Mouse (Mus musculus) naive thymus-derived CD4-positive, alpha-beta T cell, adult 2 months (primary cell): ENCODE measurements at regions not wholly inside any gene's neighbourhood (a gene's known extent, or its start where the extent isn't known, plus 50 kb on each side); places are given as distances from the start of the nearest gene placed in this dataset.
"Not testable (repeated sequence)": the region's sequence is repeated elsewhere in the genome, so short reads cannot be mapped to it uniquely, and the experiment has no call there.

Experiments used
- DNase-seq: peaks from one replicate; pipeline ENCODE4 v3.0.0-alpha.2; 2011; ENCODE audit warnings: low read depth

DNA sequence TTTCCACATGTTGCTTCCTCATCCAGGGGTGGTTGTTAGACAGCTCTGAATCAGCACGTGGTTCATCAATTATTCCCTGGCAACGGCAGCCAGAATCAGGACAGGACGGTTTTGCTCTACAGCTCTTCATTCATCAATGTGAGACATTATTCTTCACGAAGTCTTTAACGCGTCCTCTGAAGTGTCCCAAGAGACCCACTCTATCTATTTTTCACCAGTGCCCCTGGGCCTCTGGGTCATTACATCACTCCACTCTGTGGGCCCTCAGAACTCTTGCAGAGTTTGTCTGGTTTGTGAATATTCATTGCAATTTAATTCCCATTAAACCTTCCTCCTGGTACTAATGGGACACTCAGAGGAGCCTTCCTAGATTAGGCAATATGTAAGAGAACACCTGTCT lies 206.2 kb upstream of the Daam1 start:
- DNase-seq, result no peak

DNA sequence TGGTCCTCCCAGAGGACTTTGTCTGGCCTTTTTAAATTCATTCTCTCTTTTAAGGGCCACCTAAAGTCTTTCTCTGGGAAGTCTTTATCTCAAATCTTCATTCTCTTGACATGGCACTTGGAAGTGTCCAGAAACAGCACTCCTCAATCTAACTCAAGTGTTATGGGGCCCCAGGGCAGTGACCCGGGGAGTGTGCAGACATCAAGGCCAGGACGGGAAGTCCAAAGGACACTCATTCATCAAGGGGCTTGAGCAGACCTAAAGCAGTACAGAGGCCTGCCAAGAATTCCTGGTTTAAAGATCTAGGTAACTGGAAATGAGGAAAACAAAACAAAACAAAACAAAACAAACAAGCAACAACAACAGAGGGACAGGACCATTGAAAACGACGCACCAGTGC lies 205.8 kb upstream of the Daam1 start:
- DNase-seq, result no peak

DNA sequence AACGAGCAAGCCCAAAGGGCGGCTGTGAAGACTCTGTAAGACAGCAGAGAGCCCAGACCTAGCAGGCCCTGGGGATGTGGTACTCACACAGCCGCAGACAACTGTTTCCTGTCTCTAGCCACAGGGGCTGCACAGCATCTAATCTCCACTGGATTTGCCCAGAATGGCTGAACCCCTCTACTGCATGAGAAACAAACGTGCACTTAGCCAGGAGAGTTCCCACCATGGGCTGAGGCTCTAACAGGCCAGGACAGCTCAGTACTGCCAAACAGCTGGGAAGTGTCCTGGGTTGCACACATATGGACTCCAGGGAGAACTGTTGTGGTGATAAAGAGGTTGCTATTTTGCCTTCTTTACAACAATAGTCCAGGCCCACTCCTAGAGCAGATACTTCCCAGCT lies 204.1 kb upstream of the Daam1 start:
- no peak for DNase-seq

DNA sequence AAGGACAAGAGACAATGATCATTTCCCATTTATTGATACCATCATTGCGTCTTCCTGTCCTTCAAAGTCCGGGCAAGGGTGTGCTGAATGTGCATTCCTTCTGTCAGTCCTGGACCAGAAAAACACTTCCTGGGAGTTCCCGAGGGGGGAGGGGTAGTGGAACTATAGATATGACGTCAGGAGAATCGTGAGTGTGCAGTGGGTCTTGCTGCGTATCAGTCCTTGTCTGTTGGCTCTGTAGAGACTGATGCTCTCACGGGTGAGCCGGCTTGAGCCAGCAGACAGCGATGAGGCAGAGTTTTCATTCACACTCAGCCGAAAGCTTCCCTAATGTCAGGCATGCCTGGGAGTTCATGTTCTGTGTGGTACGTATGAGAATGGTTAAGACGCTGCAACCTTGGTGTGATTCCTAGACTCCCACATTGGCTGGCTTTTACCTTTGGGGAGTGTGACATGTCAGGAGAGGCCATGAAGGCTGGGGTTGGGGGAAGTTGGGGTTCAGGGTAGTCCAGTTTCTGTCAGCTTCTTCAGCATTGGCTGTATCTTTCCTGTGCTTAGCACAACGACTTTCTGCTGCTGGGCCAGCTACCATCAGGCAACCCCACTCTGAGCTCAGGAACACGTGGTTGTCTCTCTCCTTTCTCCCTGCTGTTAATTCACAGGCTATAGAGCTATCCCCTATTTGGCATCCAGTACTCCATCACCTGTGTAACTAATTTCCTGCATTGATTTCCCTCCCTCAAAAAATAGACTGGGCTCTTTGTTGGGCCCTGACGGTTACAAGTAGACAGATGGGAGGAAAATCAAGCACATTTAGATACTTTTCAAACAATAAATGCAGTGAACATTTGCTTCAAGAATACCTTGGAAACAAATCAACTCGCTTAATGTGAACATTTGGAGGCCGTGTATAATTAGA lies 203.2 kb upstream of the Daam1 start:
- DNase-seq, result no peak

DNA sequence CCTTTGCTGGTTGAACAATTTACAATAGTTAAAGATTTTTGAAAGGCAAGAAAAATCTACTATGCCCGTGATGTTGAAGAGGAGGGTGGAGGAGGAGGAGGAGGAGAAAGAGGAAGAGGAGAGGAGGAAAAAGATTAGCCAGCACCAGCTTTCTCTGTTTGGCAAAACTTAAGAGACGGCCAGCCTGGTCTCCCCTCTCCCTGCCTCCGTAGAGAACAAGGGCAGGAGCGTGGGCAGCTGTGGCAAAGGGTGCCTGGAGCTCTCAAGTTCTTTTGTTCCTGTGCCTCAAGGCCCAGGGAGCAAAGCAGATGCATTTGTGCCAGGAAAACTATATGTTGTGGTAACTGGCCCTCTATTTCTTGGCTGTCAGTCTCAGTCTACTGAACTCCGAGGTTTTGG lies 202.5 kb upstream of the Daam1 start:
- no peak for DNase-seq

DNA sequence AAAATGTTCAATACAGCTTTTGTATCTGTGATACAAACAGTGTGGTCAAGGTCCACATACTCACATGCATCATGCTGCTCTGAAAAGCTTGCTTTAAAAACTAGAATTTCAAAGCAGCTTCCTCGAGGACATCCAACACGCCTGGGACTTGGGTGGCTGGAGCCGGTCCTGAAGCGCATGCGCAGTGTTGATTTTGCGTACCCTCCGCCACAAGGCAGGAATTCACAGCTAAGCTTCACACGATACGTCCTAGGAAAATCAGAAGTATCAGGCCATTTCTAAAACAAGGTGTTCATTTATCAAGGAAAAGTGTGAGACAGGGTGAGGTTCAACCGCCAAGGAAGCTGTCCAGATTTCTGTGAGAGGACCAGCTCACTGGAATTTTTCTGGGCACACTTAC lies 202.1 kb upstream of the Daam1 start:
- no peak for DNase-seq

DNA sequence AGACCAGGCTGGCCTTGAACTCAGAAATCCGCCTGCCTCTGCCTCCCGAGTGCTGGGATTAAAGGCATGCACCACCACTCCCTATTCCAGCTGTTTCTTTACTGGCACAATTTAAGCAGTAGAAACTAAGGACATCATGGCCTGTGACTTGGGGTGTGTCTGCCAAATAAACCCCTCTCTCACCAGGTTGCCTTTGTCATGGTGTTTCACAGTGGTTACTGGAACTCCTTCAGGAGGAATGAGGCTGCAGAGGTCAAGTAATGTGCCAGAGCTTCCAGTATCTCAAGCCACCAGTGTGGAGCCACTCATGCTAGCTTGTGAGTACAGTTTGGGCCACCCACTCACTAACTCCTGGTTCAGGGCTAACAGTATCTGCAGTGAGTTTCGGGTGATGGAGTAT lies 200.5 kb upstream of the Daam1 start:
- DNase-seq, result no peak

DNA sequence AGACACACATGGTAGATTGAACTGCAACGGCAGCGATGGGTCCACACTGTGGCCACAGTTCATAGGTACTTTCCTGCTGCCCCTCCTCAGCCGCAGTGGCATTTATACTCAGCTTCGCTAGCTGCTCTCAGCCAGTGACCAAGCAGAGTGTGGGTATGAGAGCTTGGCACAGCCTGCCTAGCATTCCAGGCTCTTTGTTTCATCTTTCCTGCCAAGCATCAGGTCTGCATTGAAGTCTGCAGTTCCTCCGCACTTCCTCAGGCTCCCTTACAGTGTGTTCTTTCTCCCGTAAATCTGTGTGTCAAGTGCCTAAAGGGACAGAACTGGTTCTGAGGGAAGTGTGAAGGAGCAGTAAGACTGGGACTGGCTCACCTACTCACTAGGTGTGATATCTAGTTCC lies 194.6 kb upstream of the Daam1 start:
- DNase-seq, result no peak

DNA sequence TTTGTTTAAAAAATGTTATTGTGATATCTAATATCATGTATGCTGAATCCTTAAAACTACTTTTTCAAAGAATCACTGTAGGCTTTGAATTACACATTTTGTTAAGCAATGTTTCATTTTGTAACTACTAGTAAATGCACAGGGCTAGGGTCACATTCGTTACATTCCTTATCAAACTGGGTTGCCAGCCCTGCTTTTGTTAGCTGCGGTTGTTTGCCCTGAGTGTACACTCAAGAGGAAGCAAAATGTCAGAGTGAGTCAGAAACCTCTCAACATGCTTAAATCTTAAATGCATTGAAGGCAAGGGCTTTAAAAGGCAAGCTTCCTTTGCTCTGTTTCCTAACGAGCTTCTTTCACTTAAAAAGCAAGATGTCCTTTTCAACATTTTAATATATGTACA lies 193.6 kb upstream of the Daam1 start:
- no peak for DNase-seq

DNA sequence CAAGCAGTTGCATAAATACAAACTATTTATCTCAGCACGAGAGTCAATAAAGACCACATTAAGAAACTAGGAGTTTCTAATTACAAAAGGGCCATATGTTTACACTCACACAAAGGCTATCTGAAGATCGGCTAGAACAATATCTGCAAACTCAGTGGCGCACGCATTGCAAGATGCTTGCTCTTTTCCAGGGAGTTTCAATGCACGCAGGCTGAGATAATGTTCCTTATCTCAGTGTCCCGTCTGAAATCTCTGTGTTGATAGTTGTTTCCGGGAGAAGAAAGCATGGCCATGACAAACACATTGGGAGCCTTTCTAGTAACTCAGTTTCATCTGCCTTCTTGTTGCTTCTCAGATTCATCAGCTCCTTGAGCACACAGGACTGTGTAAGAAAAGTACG lies 192.6 kb upstream of the Daam1 start:
- DNase-seq, result no peak

DNA sequence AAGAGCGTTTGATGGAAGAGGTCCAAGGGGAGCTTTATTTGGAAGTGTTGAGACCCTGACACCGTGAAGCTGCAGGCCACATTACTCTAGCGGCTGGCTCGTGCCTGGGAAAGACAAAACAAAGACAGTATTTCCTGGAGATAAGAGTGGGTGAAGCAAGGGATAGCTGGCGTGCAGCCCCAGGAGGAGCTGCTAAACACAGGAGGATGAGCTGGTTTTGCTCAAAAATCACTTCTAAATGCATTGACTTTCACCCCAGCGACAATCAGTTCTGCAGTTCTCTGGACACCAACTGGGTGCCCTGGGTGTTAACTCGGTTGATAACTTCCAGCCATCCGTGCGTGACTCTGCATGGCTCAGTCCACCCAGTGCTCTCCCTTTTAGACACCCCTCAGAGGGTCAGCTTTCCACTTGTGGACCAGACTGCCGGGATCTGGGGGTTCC lies 190.8 kb upstream of the Daam1 start:
- DNase-seq, result no peak

DNA sequence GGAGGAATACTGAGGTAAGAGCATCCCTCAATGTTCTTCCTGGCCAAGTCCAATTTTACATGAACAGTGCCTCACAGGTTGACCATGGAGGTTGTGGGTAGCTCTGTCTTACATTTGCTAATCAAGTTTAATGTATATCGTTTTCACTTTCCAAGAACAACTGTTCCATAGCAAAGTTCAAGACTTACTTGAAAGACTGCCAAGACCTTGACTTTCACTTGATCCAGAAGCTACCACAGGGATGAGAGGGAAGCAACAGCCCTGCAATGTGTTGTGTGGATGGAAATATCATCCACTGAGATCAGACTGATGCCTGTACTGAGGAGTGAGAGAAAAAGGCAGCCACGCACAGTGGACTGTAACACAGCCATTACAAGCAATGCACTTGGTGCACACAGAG lies 189.4 kb upstream of the Daam1 start:
- no peak for DNase-seq

DNA sequence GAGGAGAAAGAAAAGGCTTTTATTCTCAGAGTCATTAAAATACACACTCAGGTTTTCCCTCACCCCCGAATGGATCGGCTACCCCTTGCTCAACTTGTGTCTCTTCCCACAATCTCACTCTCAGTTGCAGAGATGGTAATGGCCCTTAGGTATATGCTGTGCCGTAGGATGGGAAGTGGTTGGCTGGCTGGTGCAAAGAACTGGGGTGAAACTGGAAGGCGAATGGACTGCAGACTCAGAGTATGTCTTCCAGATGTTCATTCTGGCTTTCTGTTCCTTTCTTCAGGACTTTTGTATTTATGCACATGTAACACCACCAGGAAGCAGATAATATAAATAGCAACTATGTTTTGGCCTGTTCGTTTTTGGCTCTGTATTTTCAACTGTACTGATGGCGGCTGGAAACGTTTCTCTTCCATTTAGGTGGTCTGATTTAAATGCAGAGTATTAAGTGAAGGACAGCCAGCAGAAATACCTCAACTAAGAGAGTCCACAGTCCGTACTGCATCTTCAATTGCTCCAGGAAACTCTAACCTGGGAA lies 188.0 kb upstream of the Daam1 start:
- DNase-seq, result no peak

DNA sequence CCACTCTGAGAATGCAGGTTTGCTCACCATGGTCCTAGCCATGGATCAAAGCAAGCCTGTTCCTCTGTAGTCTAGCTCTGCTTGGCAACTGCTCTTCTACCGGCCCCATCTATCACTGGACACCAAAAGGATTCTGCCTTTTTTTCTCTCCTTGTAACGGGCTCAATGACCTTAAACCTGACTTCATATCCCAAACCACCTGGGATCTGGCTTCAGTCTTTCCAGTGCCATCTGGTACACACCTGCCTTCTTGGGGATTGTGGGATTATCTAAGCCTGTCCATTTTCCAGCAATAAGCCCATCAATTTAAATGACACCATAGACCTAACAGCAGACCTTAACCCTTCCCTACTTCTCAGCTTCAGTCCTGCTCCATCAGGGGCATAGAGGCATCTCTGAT lies 179.6 kb upstream of the Daam1 start:
- DNase-seq, result no peak

DNA sequence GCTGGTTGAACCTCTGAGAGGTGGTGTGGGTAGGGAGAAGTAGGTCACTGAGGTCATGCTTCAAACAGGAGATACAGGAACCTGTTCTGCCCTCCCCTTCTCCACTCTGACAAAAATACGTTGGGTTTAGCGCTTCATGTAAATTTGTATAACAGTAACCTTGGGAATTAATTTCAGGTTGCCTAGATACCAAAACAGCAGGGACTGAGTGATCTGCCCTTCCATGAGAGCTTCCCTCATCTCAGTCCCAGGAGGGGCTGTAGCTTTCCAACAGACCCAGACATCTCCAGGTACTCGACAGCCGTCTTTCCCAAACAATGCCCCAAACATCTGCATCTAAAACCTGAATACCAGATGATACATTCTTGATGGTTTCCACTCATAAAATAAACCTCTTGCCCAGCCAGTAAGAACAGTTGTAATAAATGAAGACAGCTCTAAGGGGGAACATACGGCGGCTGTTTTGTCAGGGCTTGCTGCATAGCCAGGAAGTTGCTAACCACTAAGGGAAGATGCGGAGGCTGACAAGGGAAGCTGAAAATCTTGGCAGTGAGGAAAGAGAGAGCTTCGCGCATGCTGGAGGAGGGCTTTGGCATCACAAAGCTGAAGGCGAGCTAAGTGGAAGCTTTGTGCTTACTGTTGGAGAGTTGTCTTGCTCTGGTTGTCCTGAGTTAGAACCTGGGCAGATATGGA lies 137.4 kb upstream of the Daam1 start:
- DNase-seq, result no peak

DNA sequence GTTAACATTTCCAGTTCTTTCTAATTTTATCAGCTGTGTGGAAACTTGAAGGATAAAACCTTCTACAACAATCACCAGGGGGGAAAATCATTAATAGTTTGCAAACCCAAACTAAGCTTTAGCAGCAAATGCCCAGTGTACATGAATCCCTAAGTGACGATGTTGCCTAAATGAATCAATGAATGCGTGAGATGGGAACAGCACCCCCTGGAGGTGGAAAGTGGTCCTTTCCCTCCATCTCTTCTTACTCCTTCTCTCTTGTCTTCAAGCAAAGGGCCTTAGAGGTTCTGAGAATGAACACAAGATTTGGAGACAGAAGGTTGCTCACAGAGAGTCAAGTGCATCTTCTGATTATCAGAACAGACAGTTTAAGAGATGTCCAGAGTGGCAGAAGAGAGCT lies 129.1 kb upstream of the Daam1 start:
- DNase-seq, result no peak

DNA sequence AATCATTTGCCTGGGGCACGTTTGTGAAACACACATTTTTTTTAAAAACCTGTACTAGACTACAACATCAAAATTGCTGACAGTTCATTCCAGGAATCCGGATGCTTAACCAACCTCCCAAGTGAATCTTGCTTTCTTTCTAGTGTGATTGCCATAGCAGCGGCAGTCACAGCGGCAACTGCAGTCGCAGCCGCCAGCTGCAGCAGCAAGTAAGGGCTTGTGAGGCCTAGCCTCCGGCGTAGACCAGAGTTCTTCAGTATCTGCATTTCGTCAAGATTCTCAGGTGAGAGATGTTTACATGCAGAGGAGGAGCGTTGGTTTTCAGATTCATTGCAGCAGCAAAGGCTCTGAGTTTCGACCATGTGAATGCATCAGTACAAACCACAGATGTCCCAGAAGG lies 128.7 kb upstream of the Daam1 start:
- no peak for DNase-seq

DNA sequence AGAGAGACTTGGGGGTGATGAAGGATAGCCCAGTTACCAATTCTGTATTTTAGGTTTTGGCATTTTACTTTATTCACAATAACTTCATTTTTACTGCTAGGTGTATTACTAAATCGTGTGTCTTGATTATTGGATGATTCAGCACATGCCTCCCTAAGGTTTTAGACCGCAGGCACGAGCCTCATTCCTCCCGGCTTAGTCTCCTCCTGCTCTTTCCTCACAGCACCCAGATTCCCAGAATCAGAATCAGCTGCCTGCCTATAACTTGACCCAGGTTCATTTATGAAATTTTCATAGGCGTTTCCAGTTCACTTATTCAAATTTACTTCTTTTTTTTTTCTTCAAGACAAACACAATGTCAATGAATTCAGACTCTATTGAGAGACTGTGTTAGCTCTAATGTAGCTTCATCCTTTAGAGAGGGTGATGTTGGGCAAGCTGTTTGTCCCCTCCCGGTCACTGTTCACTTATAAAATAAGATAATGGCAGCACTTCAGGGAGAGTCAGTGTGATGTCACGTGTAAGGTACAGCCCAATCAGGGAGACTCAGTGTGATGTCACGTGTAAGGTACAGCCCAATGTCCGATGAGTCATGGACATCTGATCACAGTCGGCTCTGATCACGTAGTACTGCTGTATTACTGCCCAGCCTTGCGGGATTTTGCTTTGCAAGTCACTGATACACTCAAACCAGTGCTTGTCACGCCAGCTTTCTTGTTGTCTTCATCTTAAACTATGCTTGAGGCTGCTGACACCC lies 127.6 kb upstream of the Daam1 start:
- no peak for DNase-seq

DNA sequence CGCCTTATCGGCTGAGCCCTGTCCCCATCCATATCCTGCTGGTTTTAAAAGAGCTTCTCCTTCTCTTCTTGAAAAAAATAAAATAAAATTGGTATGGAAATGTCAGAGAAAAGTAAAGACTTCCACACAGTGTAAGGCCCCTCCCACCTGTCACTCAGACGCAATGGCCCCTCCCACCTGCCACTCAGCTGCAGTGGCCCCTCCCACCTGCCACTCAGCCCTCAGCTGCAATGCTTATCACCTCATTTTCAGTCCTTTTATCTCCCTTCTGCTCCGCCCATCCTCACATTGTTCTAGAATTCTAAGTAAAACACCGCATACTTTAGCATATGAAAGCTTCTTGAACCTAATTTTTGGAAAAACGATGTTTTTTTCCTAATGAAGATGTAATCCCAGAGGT lies 126.4 kb upstream of the Daam1 start:
- DNase-seq, result no peak

DNA sequence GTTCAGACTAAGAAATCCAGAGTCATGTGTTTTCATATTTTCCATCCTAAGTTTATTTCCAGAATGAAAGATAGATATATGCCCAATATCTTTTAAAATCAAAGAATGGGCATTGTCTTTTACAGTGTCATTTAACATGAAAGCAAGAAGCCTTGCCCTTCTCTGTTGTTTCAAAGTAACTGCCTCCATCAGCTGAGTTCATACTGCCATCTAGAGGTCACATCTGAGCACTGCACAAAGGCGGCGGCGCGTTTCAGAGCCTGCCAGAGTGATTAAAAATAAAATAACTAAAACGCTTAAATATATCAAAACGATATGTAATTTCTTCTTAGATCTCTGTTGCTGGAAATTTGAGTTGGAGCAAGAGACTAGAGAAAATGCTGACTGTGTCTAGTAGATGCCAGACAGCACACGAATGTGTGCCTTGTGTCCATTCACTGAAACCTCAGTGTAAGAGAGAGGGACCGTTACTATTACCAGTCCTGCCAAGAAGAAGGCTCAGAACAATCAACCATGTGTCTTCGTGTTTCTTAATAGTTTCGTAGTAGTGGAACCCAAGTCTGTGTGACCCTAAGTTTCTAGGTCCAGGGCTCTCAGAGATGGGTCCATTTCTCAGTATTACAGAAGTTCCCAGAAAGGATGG lies 123.0 kb upstream of the Daam1 start:
- DNase-seq, result peak; percentile 41

DNA sequence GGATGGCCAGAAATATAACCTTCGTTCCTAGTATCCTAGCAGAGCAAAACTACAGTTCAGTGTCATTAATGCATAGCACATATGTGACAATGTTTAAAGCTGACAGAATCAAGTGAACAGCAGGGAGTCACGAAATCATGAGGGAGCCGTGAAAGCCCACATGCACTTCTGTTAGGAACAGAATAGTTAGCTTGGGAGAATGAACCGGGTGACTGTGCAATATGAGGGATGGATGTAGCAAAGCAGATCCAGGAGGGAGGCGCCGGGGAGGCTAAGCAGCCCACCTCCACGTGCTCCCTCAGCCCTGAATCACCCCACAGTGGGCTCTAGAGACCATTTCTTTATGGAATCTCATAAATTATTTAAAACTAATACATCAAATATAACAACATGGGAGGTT lies 116.3 kb upstream of the Daam1 start:
- no peak for DNase-seq

DNA sequence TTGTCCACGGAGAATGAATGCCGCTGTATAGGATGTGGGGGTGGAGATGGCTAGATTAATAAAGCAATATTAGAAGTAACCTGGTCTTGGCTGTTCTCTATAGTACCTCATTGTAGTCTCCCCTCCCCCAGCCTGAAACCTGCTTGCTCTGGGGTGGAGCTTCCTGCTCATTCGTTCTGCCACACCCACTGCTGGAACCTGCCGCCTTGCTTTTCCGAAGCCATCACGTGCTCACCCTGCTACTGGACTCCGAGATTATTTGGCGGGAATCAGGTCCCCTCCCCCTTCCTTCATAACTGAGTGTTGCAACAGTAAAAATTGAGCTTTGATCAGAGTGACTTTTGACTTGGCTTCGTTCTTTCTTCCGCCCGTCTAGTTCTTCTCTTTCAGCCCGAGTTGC lies 112.5 kb upstream of the Daam1 start:
- not testable (repeated sequence) for DNase-seq
